Mouse (Mus musculus) heart, embryonic 11.5 days (tissue): ENCODE results near the gene Tuba3b. TPM values are rescaled to one million over a fixed set of nuclear protein-coding genes. Genes with fewer than 3 reads are reported as not detected.

Experiments used
- ATAC-seq: fragments of 200-750 bp; cut with Nextera tagmentation; replicated peaks from 2 replicates; pipeline ENCODE4 v1.8.0; 2017; ENCODE audit warnings: moderate library complexity; ENCODE audit not compliant: insufficient number of reproducible peaks, low FRiP score, low TSS enrichment
- H3K27ac ChIP-seq: fragments of 300-500 bp; sonication (generic); 2 replicates; pipeline ENCODE4 v1.5.1; 2014; ENCODE audit warnings: mild to moderate bottlenecking, low read depth, low read length
- H3K27me3 ChIP-seq: fragments of 300-500 bp; sonication (generic); 2 replicates; pipeline ENCODE4 v1.6.1; 2014; ENCODE audit warnings: mild to moderate bottlenecking, low read length, mixed read lengths; ENCODE audit not compliant: control insufficient read depth, insufficient read depth
- H3K36me3 ChIP-seq: fragments of 300-500 bp; sonication (generic); 2 replicates; pipeline ENCODE4 v1.6.1; 2014; ENCODE audit warnings: mild to moderate bottlenecking, low read length, moderate library complexity, mixed read lengths; ENCODE audit not compliant: control insufficient read depth, insufficient read depth
- H3K4me1 ChIP-seq: fragments of 300-500 bp; sonication (generic); 2 replicates; pipeline ENCODE4 v1.6.1; 2014; ENCODE audit warnings: low read length; ENCODE audit not compliant: control insufficient read depth, insufficient read depth
- H3K4me2 ChIP-seq: fragments of 300-500 bp; sonication (generic); 2 replicates; pipeline ENCODE4 v1.6.1; 2014; ENCODE audit warnings: mild to moderate bottlenecking, moderate library complexity
- H3K4me3 ChIP-seq: fragments of 300-500 bp; sonication (generic); 2 replicates; pipeline ENCODE4 v1.5.1; 2014; ENCODE audit warnings: low read depth, low read length
- H3K9ac ChIP-seq: fragments of 300-500 bp; sonication (generic); 2 replicates; pipeline ENCODE4 v1.6.1; 2014; ENCODE audit warnings: mild to moderate bottlenecking, low read depth, low read length, moderate library complexity
- H3K9me3 ChIP-seq: fragments of 300-500 bp; sonication (generic); replicated peaks from 2 replicates; pipeline ENCODE4 v1.6.1; 2016; ENCODE audit warnings: low read length; ENCODE audit not compliant: control insufficient read depth
- WGBS: fragments of 180-500 bp; shearing (Covaris S2); extraction: QIAGEN DNeasy Blood & Tissue Kit; methylation state at CpG from one replicate; pipeline ENCODE4 v1.1.7; 2014; ENCODE audit not compliant: insufficient replicate concordance; 5-methylcytosine and 5-hydroxymethylcytosine counted together
- polyA plus RNA-seq: library from polyadenylated mRNA; unstranded; fragments of >200 nt; fragmentation: Nextera tagmentation; extraction: Ambion mirVana; gene quantifications from 2 replicates; pipeline ENCODE4 v1.2.1, GENCODE M21; 2014

The Tuba3b gene
- polyA plus RNA-seq, 1 experiment from 2014 or later = not detected

DNA sequence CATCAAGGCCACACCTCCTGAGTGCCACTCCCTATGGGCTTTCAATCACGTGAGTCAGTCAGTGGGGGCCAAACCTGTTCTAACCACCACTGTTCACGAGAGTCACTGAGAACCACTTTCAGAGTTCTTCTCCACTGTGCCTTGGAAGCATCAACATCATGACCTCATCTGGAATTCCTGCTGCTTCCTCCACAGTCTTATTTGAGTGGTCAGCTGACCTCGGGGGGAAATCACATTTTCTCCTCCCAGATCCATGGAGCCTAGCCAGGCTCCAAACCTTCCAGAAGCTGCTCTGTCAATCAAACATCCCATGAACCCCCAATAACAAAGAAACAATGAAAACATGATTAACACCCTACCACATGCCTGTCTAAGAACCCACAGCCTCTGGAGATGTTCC is 52.1 kb downstream of the Tuba3b start:
- no peaks in the 10 kb centered on the region for H3K36me3 ChIP-seq
- peaks cover 2% of the 10 kb centered on the region; the same call in 1 of the 2 replicates for H3K4me1 ChIP-seq
- no peak for ATAC-seq
- H3K9ac ChIP-seq = no peak overlapping the region
- no peak overlapping the region for H3K4me3 ChIP-seq
- H3K27ac ChIP-seq = no peak overlapping the region
- WGBS = 53% methylated on average over 3 of the region's 3 CpGs
- no peaks in the 10 kb centered on the region for H3K27me3 ChIP-seq
- no peak overlapping the region for H3K4me2 ChIP-seq
- H3K9me3 ChIP-seq = peaks cover 4% of the 10 kb centered on the region; the same call in 1 of the 2 replicates

DNA sequence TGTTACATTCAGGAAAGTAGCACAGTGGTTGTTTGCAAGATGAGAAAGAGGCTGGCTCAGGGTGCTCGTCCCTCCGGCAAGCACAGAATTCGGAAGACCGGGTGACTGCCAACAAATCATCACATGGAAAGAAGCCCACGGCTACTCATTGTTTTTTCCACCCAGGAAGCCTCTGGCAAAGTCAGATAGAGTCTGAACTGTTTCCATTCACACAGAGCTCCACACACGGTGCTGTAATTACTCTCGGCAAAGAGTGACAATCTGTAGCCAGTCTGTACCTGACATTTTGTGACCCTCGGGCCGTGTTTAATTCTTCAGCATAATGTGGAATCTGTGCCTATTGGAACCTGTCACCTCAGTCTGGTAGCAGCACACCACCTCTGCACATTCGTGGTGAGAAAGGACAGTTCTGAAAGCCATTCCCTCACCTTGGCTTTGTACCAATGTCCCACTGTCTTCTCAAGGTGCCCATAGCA is 54.1 kb downstream of the Tuba3b start:
- 66% methylated on average over 10 of the region's 10 CpGs for WGBS
- ATAC-seq = no peak
- H3K4me1 ChIP-seq = no peaks in the 10 kb centered on the region; the same call in 1 of the 2 replicates
- H3K36me3 ChIP-seq = no peaks in the 10 kb centered on the region
- H3K27me3 ChIP-seq = no peaks in the 10 kb centered on the region
- no peak overlapping the region for H3K27ac ChIP-seq
- peaks cover 4% of the 10 kb centered on the region; the same call in 1 of the 2 replicates for H3K9me3 ChIP-seq
- H3K4me3 ChIP-seq = no peak overlapping the region
- no peak overlapping the region for H3K9ac ChIP-seq
- H3K4me2 ChIP-seq = no peak overlapping the region

Other genes starting within 250 kb of the Tuba3b start
- 4.5 and 8.0 TPM in 2 replicates for gene Lmntd1, start 1.4 kb upstream of the Tuba3b start, polyA plus RNA-seq
- gene Rassf8, start 131.0 kb downstream of the Tuba3b start, polyA plus RNA-seq = 10.0 and 12.5 TPM in 2 replicates
- gene Bhlhe41, start 249.8 kb downstream of the Tuba3b start, polyA plus RNA-seq = 7.6 and 8.5 TPM in 2 replicates